ENCODE assay signal across 27 mouse cellular contexts in genomic region chrX:99154358-99154757, GRCm38 (mm10). TPM values are rescaled to one million over a fixed set of nuclear protein-coding genes. Genes with fewer than 3 reads are reported as not detected.
DNase-seq lines count a peak whose midpoint lies in the region; ATAC-seq and TF ChIP-seq lines count a peak whose summit lies in the region.
"Had no signal": no experiment of that assay in that cellular context is flagged by ENCODE, and none has a peak within 500 bp of the region (broad histone marks: within the 10 kb centered on the region; RNA-seq: fewer than 3 reads in every experiment).

No protein-coding gene starts in this region.

- 23% methylated on average over 5 of the region's 5 CpGs for WGBS in liver, adult 2 months
- 75% methylated on average over 5 of the region's 5 CpGs for WGBS in intestine, embryonic 14.5 days
- 74% methylated on average over 5 of the region's 5 CpGs for WGBS in intestine, embryonic 15.5 days
- WGBS in small intestine, adult 2 months: 36% methylated on average over 5 of the region's 5 CpGs
- 83% methylated on average over 5 of the region's 5 CpGs for WGBS in midbrain, embryonic 15.5 days

- H3K36me3 ChIP-seq in liver, adult 2 months (ENCODE audit: control insufficient read depth, insufficient read depth, low read length): no peaks in the 10 kb centered on the region
- H3K36me3 ChIP-seq in intestine, embryonic 14.5 days (ENCODE audit: control insufficient read depth, insufficient read depth, low read length): no peaks in the 10 kb centered on the region
- H3K36me3 ChIP-seq in intestine, embryonic 15.5 days: no peaks in the 10 kb centered on the region
- peaks cover 5% of the 10 kb centered on the region for H3K36me3 ChIP-seq in small intestine, adult 2 months (ENCODE audit: control insufficient read depth, insufficient read depth, low read length)
- H3K36me3 ChIP-seq in midbrain, embryonic 15.5 days (replicated peaks): no peaks in the 10 kb centered on the region
- H3K36me3 ChIP-seq: heart, embryonic 15.5 days had no signal

- H3K79me2 ChIP-seq in liver, adult 2 months (ENCODE audit: control insufficient read depth, insufficient read depth, low read length): no peaks in the 10 kb centered on the region

- peak overlapping the region; percentile 53 for H3K27ac ChIP-seq in liver, adult 2 months (replicated peaks; ENCODE audit: insufficient read depth, low read depth, low read length)
- no peak overlapping the region for H3K27ac ChIP-seq in intestine, embryonic 14.5 days (ENCODE audit: low read depth)
- H3K27ac ChIP-seq in intestine, embryonic 15.5 days: no peak overlapping the region
- H3K27ac ChIP-seq in small intestine, adult 2 months (ENCODE audit: insufficient read depth, low read depth, low read length): peak overlapping the region; percentile 92
- no peak overlapping the region for H3K27ac ChIP-seq in midbrain, embryonic 15.5 days
- H3K27ac ChIP-seq: embryonic facial prominence, embryonic 10.5 days; embryonic facial prominence, embryonic 13.5 days; gastrocnemius, adult 2 months; heart, embryonic 15.5 days; hindbrain, embryonic 14.5 days had no signal

- no peak for TF ChIP-seq POLR2A in liver, adult 2 months (IDR thresholded peaks at IDR 0.05; ENCODE audit: extremely low read depth, insufficient read depth, low read length)
- no peak for TF ChIP-seq POLR2A in small intestine, adult 2 months (IDR thresholded peaks at IDR 0.05; ENCODE audit: low read depth, low read length)

- H3K9me3 ChIP-seq in intestine, embryonic 14.5 days (ENCODE audit: control insufficient read depth, low read length): no peaks in the 10 kb centered on the region
- no peaks in the 10 kb centered on the region for H3K9me3 ChIP-seq in intestine, embryonic 15.5 days
- no peaks in the 10 kb centered on the region for H3K9me3 ChIP-seq in midbrain, embryonic 15.5 days
- H3K9me3 ChIP-seq: embryonic facial prominence, embryonic 10.5 days; embryonic facial prominence, embryonic 13.5 days; forebrain, embryonic 13.5 days; heart, embryonic 12.5 days; heart, embryonic 15.5 days had no signal

- H3K4me3 ChIP-seq in liver, adult 2 months (ENCODE audit: insufficient read depth, low read depth, low read length): no peak overlapping the region
- no peak overlapping the region for H3K4me3 ChIP-seq in intestine, embryonic 14.5 days (ENCODE audit: low read depth, low read length)
- H3K4me3 ChIP-seq in intestine, embryonic 15.5 days (replicated peaks): no peak overlapping the region
- no peak overlapping the region for H3K4me3 ChIP-seq in small intestine, adult 2 months (ENCODE audit: low read depth, low read length)
- H3K4me3 ChIP-seq in midbrain, embryonic 15.5 days: no peak overlapping the region
- H3K4me3 ChIP-seq: embryonic facial prominence, embryonic 10.5 days; embryonic facial prominence, embryonic 13.5 days; erythroblast, embryonic 14.5 days; forebrain, embryonic 13.5 days; gastrocnemius, adult 2 months; heart, embryonic 12.5 days; heart, embryonic 15.5 days had no signal

- H3K27me3 ChIP-seq in liver, adult 2 months (ENCODE audit: control insufficient read depth, insufficient read depth, low read length): no peaks in the 10 kb centered on the region
- 0 out of 2 replicates have a peak, but pooled peaks cover 4% of the 10 kb centered on the region for H3K27me3 ChIP-seq in intestine, embryonic 14.5 days (replicated peaks; ENCODE audit: control insufficient read depth, insufficient read depth, low read length)
- 0 out of 2 replicates have a peak, but pooled peaks cover 5% of the 10 kb centered on the region for H3K27me3 ChIP-seq in intestine, embryonic 15.5 days (replicated peaks)
- H3K27me3 ChIP-seq in small intestine, adult 2 months (ENCODE audit: control insufficient read depth, insufficient read depth, low read length): no peaks in the 10 kb centered on the region
- H3K27me3 ChIP-seq in midbrain, embryonic 15.5 days (replicated peaks): peaks cover 4% of the 10 kb centered on the region; the same call in 1 of the 2 replicates

- H3K9ac ChIP-seq in liver, adult 2 months (ENCODE audit: low read depth, low read length): no peak overlapping the region
- H3K9ac ChIP-seq in intestine, embryonic 14.5 days (ENCODE audit: low read length): no peak overlapping the region
- H3K9ac ChIP-seq in intestine, embryonic 15.5 days: no peak overlapping the region
- H3K9ac ChIP-seq in midbrain, embryonic 15.5 days: no peak overlapping the region
- H3K9ac ChIP-seq: embryonic facial prominence, embryonic 13.5 days; forebrain, embryonic 13.5 days; forebrain, postnatal 0 days; heart, embryonic 12.5 days; heart, embryonic 15.5 days; hindbrain, embryonic 14.5 days had no signal

- no peak overlapping the region for H3K4me2 ChIP-seq in intestine, embryonic 14.5 days (ENCODE audit: low read length)
- H3K4me2 ChIP-seq in intestine, embryonic 15.5 days (replicated peaks): no peak overlapping the region
- H3K4me2 ChIP-seq in midbrain, embryonic 15.5 days: no peak overlapping the region
- H3K4me2 ChIP-seq: embryonic facial prominence, embryonic 13.5 days; forebrain, embryonic 13.5 days; heart, embryonic 12.5 days; heart, embryonic 15.5 days; hindbrain, embryonic 14.5 days had no signal

- TF ChIP-seq CTCF in liver, adult 2 months (IDR thresholded peaks at IDR 0.05; ENCODE audit: low read depth, low read length): no peak
- TF ChIP-seq CTCF in small intestine, adult 2 months (IDR thresholded peaks at IDR 0.05; ENCODE audit: extremely low read depth, insufficient read length, insufficient replicate concordance, low read depth, low read length): no peak

- H3K4me1 ChIP-seq in liver, adult 2 months (ENCODE audit: control insufficient read depth, insufficient read depth, low read length): peaks cover 28% of the 10 kb centered on the region
- no peaks in the 10 kb centered on the region for H3K4me1 ChIP-seq in intestine, embryonic 14.5 days (replicated peaks; ENCODE audit: control insufficient read depth, insufficient read depth, low read length)
- H3K4me1 ChIP-seq in intestine, embryonic 15.5 days (replicated peaks): peaks cover 6% of the 10 kb centered on the region; the same call in 1 of the 2 replicates
- peaks cover 31% of the 10 kb centered on the region for H3K4me1 ChIP-seq in small intestine, adult 2 months (ENCODE audit: control insufficient read depth, insufficient read depth, insufficient read length, low read length)
- H3K4me1 ChIP-seq in midbrain, embryonic 15.5 days: peaks cover 10% of the 10 kb centered on the region; the same call in 1 of the 2 replicates

- peak; percentile 84 for DNase-seq in liver, adult 2 months (ENCODE audit: extremely low read depth, low read depth, low spot score)
- DNase-seq in liver: no peak
- no peak for DNase-seq in intestine, embryonic 14.5 days (ENCODE audit: low spot score)
- DNase-seq: adrenal gland, adult 2 months; adrenal gland, postnatal 25 days; cerebellum, adult 11-12 months; cerebellum, adult 8-10 months; cerebellum, postnatal 10 days; cerebellum, postnatal 36 days; embryo, embryonic 11 days; forebrain, postnatal 0 days; gastrocnemius, adult 2 months; gastrocnemius, postnatal 14 days; heart, adult 11 months; heart, postnatal 10 days; heart, postnatal 36 days had no signal

- peak; percentile 80 for ATAC-seq in intestine, embryonic 14.5 days (replicated peaks; ENCODE audit: low FRiP score, low TSS enrichment, low read depth)
- peak; percentile 87 for ATAC-seq in intestine, embryonic 15.5 days
- ATAC-seq in midbrain, embryonic 15.5 days (replicated peaks): no peak
- ATAC-seq: CD4-positive, CD25-positive, alpha-beta regulatory T cell, adult 4 months; forebrain, embryonic 13.5 days; forebrain, postnatal 0 days had no signal

RNA-seq across cellular contexts. Expression of gene Efnb1, which starts 18.4 kb away (rescaled TPM):
- 4.9 and 5.4 TPM in 2 replicates for total RNA-seq in liver, adult 2 months (2014; rRNA removed)
- polyA plus RNA-seq in liver, adult 2 months (2012; rRNA removed): 12.4 TPM in 2 replicates
- polyA plus RNA-seq in intestine, embryonic 14.5 days (2014; fragmentation: Nextera tagmentation; extraction: Ambion mirVana): 24.5 and 26.9 TPM in 2 replicates
- polyA plus RNA-seq in intestine, embryonic 15.5 days (2015; fragmentation: Nextera tagmentation; extraction: Ambion mirVana): 30.8 and 31.4 TPM in 2 replicates
- polyA plus RNA-seq in small intestine, adult 2 months (2012; rRNA removed): 26.2 and 86.8 TPM in 2 replicates
- polyA plus RNA-seq in midbrain, embryonic 15.5 days (2015; fragmentation: Nextera tagmentation; extraction: Ambion mirVana): 25.6 and 31.9 TPM in 2 replicates

Comparison
In these comparisons a context has a peak if more than half of its experiments do, and no peak if none do; other contexts are left out.
1. H3K27ac ChIP-seq: peak in liver, adult 2 months (single experiment) and small intestine, adult 2 months (single experiment); none in intestine, embryonic 14.5 days (single experiment), intestine, embryonic 15.5 days (single experiment) and midbrain, embryonic 15.5 days (single experiment).